Mouse (Mus musculus) small intestine, adult 2 months (tissue): ENCODE measurements around the gene Wdr48. TPM values are rescaled to one million over a fixed set of nuclear protein-coding genes. Genes with fewer than 3 reads are reported as not detected.

Experiments
- H3K27ac ChIP-seq: fragments of 200-500 bp; 2 replicates; pipeline ENCODE4 v1.5.1; 2012; ENCODE audit warnings: low read depth, low read length, control low read depth, inconsistent platforms; ENCODE audit not compliant: insufficient read depth
- H3K27me3 ChIP-seq: fragments of 200-500 bp; 2 replicates; pipeline ENCODE4 v1.6.1; 2012; ENCODE audit warnings: mild to moderate bottlenecking, moderate library complexity, low read length, inconsistent platforms; ENCODE audit not compliant: control insufficient read depth, insufficient read depth
- H3K36me3 ChIP-seq: fragments of 200-500 bp; 2 replicates; pipeline ENCODE4 v1.6.1; 2012; ENCODE audit warnings: mild to moderate bottlenecking, low read length, control low read depth, inconsistent platforms; ENCODE audit not compliant: control insufficient read depth, insufficient read depth
- H3K4me1 ChIP-seq: fragments of 200-500 bp; 2 replicates; pipeline ENCODE4 v1.6.1; 2012; ENCODE audit warnings: low read length, inconsistent platforms, mixed read lengths; ENCODE audit not compliant: control insufficient read depth, insufficient read depth, insufficient read length
- H3K4me3 ChIP-seq: fragments of 200-500 bp; 2 replicates; pipeline ENCODE4 v1.5.1; 2012; ENCODE audit warnings: low read depth, mild to moderate bottlenecking, control low read depth, inconsistent platforms, low read length, moderate library complexity
- CTCF ChIP-seq: fragments of 200-500 bp; IDR thresholded peaks from 2 replicates; pipeline ENCODE4 v1.5.1; 2012; ENCODE audit warnings: low read depth, mild to moderate bottlenecking, control low read depth, inconsistent platforms, low read length, moderate library complexity, mixed read lengths; ENCODE audit not compliant: insufficient replicate concordance, insufficient read length; ENCODE audit errors: extremely low read depth
- POLR2A ChIP-seq: fragments of 200-500 bp; IDR thresholded peaks from 2 replicates; pipeline ENCODE4 v1.6.1; 2012; ENCODE audit warnings: low read depth, mild to moderate bottlenecking, control low read depth, inconsistent platforms, low read length, moderate library complexity
- WGBS: fragments of 180-500 bp; shearing (Covaris S2); methylation state at CpG from one replicate; pipeline ENCODE4 v1.1.7; 2018; 5-methylcytosine and 5-hydroxymethylcytosine counted together
- polyA plus RNA-seq: library from polyadenylated mRNA; depleted of rRNA; stranded (reverse); fragments of >200 nt; gene quantifications from 2 replicates; pipeline ENCODE4 v1.2.3, GENCODE M21; 2012

Gene Wdr48
- polyA plus RNA-seq, 1 experiment, result 15.5 TPM

DNA sequence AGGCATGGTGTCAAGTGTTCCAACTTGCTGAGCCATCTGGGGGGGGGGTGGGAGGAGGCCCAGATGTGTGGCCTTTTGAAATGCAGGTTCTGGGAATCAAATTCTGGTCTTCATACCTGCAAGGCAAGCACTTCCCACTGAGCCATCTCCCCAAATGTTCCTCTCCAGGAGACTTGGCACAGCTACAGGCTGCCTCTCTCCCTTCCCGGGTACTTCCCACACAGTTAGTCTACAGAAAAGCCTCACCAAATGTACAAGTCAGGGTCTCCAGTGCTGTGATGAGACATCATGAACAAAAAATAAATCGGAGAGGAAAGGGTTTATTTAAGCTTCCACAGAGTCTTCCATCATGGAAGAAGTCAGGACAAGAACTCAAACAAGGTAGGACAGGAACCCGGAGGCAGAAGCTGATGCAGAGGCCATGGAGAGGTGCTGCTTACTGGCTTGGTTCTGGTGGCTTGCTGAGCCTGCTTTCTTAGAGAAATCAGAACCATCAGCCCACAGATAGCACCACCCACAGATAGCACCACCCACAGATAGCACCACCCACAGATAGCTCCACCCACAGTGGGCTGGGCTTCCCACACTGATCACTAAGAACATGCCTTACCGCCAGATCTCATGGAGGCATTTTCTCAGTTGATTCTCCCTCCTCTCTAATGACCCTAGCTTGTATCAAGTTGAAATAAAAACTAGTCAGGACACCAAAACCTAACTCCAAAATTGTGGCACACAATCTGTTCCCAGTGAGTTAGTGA is 7.4 kb upstream of the Wdr48 start:
- TF ChIP-seq POLR2A (no peak), CTCF (no peak)
- H3K27ac ChIP-seq, result no peak overlapping the region
- H3K27me3 ChIP-seq, result no peaks in the 10 kb centered on the region
- H3K4me1 ChIP-seq, result no peaks in the 10 kb centered on the region
- no peak overlapping the region for H3K4me3 ChIP-seq
- no peaks in the 10 kb centered on the region for H3K36me3 ChIP-seq
- WGBS, result 62% methylated on average over 4 of the region's 4 CpGs

GRCm38 (mm10) chr9:119888843-119889246 is 5.8 kb upstream of the Wdr48 start:
- no peak overlapping the region for H3K4me3 ChIP-seq
- TF ChIP-seq POLR2A (no peak), CTCF (no peak)
- H3K36me3 ChIP-seq, result no peaks in the 10 kb centered on the region
- 58% methylated on average over 2 of the region's 2 CpGs for WGBS
- no peaks in the 10 kb centered on the region for H3K27me3 ChIP-seq
- no peaks in the 10 kb centered on the region for H3K4me1 ChIP-seq
- H3K27ac ChIP-seq, result no peak overlapping the region

DNA sequence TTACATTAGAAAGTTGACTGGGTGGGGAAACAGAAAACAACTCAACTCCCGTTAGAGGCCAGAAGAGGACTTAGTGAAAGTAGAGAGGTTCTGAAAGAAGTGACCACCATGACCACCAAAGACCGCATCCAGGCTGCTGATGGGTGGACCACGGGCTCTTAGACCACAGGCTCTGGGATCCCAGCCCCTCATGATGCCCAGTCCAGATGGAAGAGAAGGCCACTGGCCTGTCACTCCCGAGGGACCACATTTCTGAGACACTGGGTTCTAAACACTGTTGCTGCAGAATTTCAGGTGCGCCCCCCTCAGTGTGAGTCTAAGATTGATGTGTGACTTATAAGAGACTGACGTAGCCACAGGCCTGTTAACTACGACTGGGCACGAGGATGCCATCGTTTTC is 5.2 kb upstream of the Wdr48 start:
- H3K27me3 ChIP-seq, result no peaks in the 10 kb centered on the region
- no peaks in the 10 kb centered on the region for H3K36me3 ChIP-seq
- H3K4me1 ChIP-seq, result no peaks in the 10 kb centered on the region
- H3K27ac ChIP-seq, result no peak overlapping the region
- TF ChIP-seq POLR2A (no peak), CTCF (no peak)
- 88% methylated on average over 9 of the region's 9 CpGs for whole genome bisulfite sequencing
- no peak overlapping the region for H3K4me3 ChIP-seq

DNA sequence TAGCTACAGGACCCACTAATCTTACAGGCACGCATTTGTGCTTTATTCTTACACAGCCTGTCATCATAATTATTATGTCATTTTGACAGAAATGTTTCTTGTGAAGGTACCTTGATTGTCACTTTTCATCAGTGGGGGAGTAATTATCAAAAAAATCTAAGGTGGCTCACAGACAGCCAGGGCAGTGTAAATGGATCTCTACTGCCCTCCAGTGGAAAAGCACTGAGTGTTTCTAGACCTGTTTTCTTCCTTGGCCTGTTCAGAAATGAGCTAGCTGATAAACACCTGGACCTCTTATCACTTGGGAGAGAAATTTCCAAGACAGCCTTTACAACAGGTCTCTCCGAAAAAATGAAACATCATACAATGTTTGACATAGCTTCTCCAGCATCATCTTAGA is 4.0 kb upstream of the Wdr48 start:
- no peak for TF ChIP-seq CTCF

DNA sequence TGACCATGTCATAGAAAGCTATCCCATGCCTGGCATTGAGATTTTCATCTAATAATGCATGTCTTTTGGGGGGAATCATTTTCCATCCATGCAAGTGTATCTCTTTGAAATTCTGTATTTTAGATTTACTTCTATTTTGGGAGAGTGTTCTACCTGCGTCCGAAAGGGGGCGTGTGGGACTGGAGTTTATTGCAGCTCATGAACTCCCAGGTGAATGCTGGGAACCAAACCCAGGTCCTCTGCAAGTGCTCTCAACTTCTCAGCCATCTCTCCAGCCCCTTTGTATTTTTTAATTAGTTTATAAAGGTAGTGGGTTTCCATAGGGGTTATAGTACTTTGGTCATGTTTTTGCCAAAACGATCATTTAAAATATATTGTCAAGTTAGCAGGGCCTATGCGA is 797 bp upstream of the Wdr48 start:
- H3K36me3 ChIP-seq, result no peaks in the 10 kb centered on the region
- no peak overlapping the region for H3K27ac ChIP-seq
- no peak overlapping the region for H3K4me3 ChIP-seq
- peaks cover 3% of the 10 kb centered on the region; the same call in 1 of the 2 replicates for H3K4me1 ChIP-seq
- no peak for TF ChIP-seq POLR2A
- no peak for TF ChIP-seq CTCF
- no peaks in the 10 kb centered on the region for H3K27me3 ChIP-seq
- WGBS, result 90% methylated on average over 5 of the region's 5 CpGs

More for the DNA sequence above, 4.0 kb upstream of the Wdr48 start:
- whole genome bisulfite sequencing, result 45% methylated on average over 2 of the region's 2 CpGs
- Histone ChIP-seq H3K36me3 (no peaks in the 10 kb centered on the region), H3K4me3 (no peak overlapping the region), H3K4me1 (peaks cover 3% of the 10 kb centered on the region; the same call in 1 of the 2 replicates), H3K27me3 (no peaks in the 10 kb centered on the region), H3K27ac (no peak overlapping the region)

GRCm38 (mm10) chr9:119895040-119895721 is 503 bp downstream of the Wdr48 start:
- Histone ChIP-seq H3K27ac (no peak overlapping the region; the same call in 1 of the 2 replicates), H3K4me1 (peaks cover 3% of the 10 kb centered on the region; the same call in 1 of the 2 replicates), H3K27me3 (no peaks in the 10 kb centered on the region), H3K36me3 (no peaks in the 10 kb centered on the region), H3K4me3 (peak overlapping the region; percentile 93)
- 1% methylated on average over 71 of the region's 71 CpGs for WGBS
- no peak for TF ChIP-seq POLR2A
- TF ChIP-seq CTCF, result no peak

- Histone ChIP-seq H3K36me3 (peaks cover 14% of the 10 kb centered on the region), H3K27me3 (no peaks in the 10 kb centered on the region), H3K27ac (no peak overlapping the region), H3K4me3 (no peak overlapping the region), H3K4me1 (peaks cover 3% of the 10 kb centered on the region; the same call in 1 of the 2 replicates)
- WGBS, result 29% methylated on average over 2 of the region's 2 CpGs
- TF ChIP-seq POLR2A, result no peak
- TF ChIP-seq CTCF, result no peak
Observed at GRCm38 (mm10) chr9:119899446-119899845, 4.8 kb downstream of the Wdr48 start.
